Mouse (Mus musculus): ENCODE data around the gene Lypd6b. TPM values are rescaled to one million over a fixed set of nuclear protein-coding genes. Genes with fewer than 3 reads are reported as not detected.
A peak's percentile ranks its signal among the peaks of the same experiment; 100 is the strongest.

Gene Lypd6b
- polyA plus RNA-seq, 1 experiment from 2014 or later, result 1.9 TPM

DNA sequence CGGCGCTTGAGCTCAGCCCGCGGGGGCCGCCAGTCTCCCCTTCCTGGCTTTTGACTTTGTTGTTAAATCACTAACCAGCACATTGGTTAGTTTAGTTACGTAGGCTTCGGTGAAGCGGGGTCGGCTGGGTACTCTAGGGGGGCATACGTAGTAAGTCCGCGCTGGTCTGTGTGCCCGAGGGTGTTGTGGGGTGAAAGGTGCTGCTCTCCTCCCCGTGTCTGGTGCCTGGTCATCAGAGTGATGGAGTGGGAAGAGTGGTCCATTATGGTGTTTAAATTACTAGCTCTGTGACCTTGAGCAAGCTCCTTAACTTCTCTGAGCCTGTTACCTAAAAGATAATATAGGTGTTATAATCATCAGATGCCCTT is 547 bp downstream of the Lypd6b start:
- Histone ChIP-seq H3K9me3 (replicated peaks; ENCODE audit: control insufficient read depth, low read length) (no peaks in the 10 kb centered on the region), H3K4me3 (ENCODE audit: low read length) (peak overlapping the region; percentile 71), H3K27me3 (ENCODE audit: control insufficient read depth, insufficient read depth, low read length) (peaks cover 34% of the 10 kb centered on the region), H3K36me3 (ENCODE audit: control insufficient read depth, insufficient read depth) (no peaks in the 10 kb centered on the region), H3K4me1 (ENCODE audit: control insufficient read depth, insufficient read depth, low read length) (peaks cover 23% of the 10 kb centered on the region), H3K9ac (ENCODE audit: low read length) (peak overlapping the region; percentile 75), H3K4me2 (ENCODE audit: low read depth, low read length) (peak overlapping the region; percentile 100), H3K27ac (ENCODE audit: low read length) (no peak overlapping the region)
- ATAC-seq (replicated peaks; ENCODE audit: extremely low read depth, insufficient read depth, low FRiP score), result no peak
- WGBS, result 1% methylated on average over 14 of the region's 14 CpGs

DNA sequence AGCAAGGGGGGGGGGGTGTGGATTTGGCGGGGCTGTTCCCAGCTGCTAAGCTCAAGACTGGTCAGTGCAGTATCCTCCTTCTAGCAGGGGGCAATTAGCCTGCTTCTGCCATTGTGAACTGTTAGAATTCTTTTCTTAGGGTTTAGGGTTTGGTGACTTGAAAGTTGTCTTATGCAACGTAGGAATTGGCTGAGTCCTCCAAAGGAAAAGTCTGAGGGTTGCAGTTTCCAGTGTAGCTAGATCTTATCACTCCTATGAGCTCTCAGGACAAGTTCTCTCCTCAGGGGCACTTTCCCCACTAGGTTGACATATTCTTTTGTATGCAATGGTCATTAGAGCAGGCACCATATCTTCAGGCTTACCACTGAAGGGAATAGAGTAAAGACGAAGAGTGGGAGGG is 1.2 kb downstream of the Lypd6b start:
- H3K4me1 ChIP-seq (ENCODE audit: control insufficient read depth, insufficient read depth, low read length), result peaks cover 23% of the 10 kb centered on the region
- H3K27ac ChIP-seq (ENCODE audit: low read length), result no peak overlapping the region
- no peak overlapping the region for H3K4me3 ChIP-seq (ENCODE audit: low read length)
- peak overlapping the region; percentile 100; the same call in 1 of the 2 replicates for H3K4me2 ChIP-seq (ENCODE audit: low read depth, low read length)
- no peak for ATAC-seq (replicated peaks; ENCODE audit: extremely low read depth, insufficient read depth, low FRiP score)
- WGBS, result 24% methylated on average over 3 of the region's 3 CpGs
- H3K9me3 ChIP-seq (replicated peaks; ENCODE audit: control insufficient read depth, low read length), result no peaks in the 10 kb centered on the region
- no peaks in the 10 kb centered on the region for H3K36me3 ChIP-seq (ENCODE audit: control insufficient read depth, insufficient read depth)
- H3K9ac ChIP-seq (ENCODE audit: low read length), result no peak overlapping the region
- peaks cover 34% of the 10 kb centered on the region for H3K27me3 ChIP-seq (ENCODE audit: control insufficient read depth, insufficient read depth, low read length)

DNA sequence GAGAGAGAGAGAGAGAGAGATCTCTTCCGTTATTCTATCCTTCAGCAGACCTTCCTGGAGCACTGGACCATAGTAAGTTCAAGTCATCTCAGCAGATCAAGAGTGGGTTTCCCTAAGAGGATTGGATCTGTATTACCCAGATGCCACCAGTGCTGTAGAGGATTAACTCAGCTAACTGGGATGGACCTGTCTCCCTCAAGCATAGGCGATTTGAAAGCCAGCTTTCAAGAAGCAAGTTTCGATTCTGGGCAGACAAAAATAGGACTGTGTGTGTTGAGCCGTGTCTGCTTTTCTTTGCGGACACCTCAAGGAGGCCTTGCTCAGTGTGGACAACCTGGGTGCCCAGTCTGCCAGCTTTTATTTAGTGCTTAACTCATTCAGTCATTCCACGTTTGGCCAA is 1.6 kb downstream of the Lypd6b start:
- Histone ChIP-seq H3K27me3 (ENCODE audit: control insufficient read depth, insufficient read depth, low read length) (peaks cover 34% of the 10 kb centered on the region), H3K4me2 (ENCODE audit: low read depth, low read length) (peak overlapping the region; percentile 100; the same call in 1 of the 2 replicates), H3K36me3 (ENCODE audit: control insufficient read depth, insufficient read depth) (no peaks in the 10 kb centered on the region), H3K9ac (ENCODE audit: low read length) (no peak overlapping the region), H3K9me3 (replicated peaks; ENCODE audit: control insufficient read depth, low read length) (no peaks in the 10 kb centered on the region), H3K27ac (ENCODE audit: low read length) (no peak overlapping the region), H3K4me3 (ENCODE audit: low read length) (no peak overlapping the region), H3K4me1 (ENCODE audit: control insufficient read depth, insufficient read depth, low read length) (peaks cover 23% of the 10 kb centered on the region)
- WGBS, result 49% methylated on average over 6 of the region's 6 CpGs
- 0 out of 2 replicates have a peak, but pooled peaks have one; percentile 35 for ATAC-seq (replicated peaks; ENCODE audit: extremely low read depth, insufficient read depth, low FRiP score)

DNA sequence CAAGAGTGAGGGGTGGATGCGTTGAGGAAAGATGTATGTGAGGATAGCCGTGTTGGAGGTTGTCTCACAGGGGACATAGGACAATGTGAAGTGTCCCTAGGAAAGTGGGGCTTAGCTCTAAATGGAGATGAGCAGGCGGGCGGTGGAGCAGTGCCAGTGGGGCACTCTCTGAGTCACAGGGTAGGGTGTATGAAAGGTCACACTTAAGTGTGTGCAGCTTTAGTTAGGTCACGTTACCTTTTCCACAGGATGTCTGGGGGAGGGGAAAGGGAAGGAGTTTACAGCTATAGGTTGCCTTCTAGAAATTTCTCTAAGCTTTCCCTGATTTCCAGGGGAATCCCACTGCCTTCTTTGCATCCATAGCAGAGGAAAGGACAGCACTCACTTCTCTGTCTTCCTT is 2.0 kb downstream of the Lypd6b start:
- H3K27me3 ChIP-seq (ENCODE audit: control insufficient read depth, insufficient read depth, low read length), result peaks cover 34% of the 10 kb centered on the region
- H3K27ac ChIP-seq (ENCODE audit: low read length), result no peak overlapping the region
- H3K4me3 ChIP-seq (ENCODE audit: low read length), result no peak overlapping the region
- no peaks in the 10 kb centered on the region for H3K36me3 ChIP-seq (ENCODE audit: control insufficient read depth, insufficient read depth)
- no peak overlapping the region for H3K9ac ChIP-seq (ENCODE audit: low read length)
- WGBS, result 46% methylated on average over 5 of the region's 5 CpGs
- peak overlapping the region; percentile 100; the same call in 1 of the 2 replicates for H3K4me2 ChIP-seq (ENCODE audit: low read depth, low read length)
- peaks cover 23% of the 10 kb centered on the region for H3K4me1 ChIP-seq (ENCODE audit: control insufficient read depth, insufficient read depth, low read length)
- peak; percentile 41; the same call in 1 of the 2 replicates for ATAC-seq (replicated peaks; ENCODE audit: extremely low read depth, insufficient read depth, low FRiP score)
- no peaks in the 10 kb centered on the region for H3K9me3 ChIP-seq (replicated peaks; ENCODE audit: control insufficient read depth, low read length)

DNA sequence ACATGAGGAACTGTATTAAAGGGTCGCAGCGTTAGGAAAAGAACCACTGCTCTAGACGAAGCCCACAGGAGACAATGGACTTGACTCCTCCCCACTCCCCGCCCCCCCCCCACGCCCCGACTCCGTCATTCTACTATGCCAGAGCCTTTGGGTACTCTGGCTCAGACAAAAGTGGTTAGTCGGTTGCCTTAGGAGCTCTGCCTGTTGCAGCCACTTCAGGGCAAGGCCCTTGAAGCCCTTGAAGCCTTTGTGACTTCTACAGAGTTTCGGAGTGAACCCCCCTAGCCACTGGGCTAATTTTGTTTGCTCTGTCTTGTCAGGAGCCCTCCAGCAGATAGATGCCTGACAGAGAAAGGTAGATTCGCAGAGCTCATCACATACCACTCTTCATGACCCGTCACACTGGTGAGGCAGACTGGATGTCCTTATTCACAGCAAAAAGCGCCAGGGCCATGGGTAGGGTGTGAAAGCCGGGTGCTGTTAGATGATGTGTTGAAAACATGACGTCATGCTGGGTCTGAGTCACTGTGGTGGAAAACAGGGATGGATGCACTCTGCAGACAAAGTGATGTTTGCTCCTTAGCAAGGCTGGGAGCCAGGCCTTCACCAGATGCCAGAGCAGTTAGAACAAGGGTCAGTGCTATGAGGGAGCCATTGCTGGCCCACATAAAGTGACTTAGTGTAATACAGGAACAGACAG is 10.1 kb downstream of the Lypd6b start:
- Histone ChIP-seq H3K27ac (ENCODE audit: low read length) (no peak overlapping the region), H3K4me3 (ENCODE audit: low read length) (no peak overlapping the region), H3K9ac (ENCODE audit: low read length) (no peak overlapping the region), H3K4me1 (ENCODE audit: control insufficient read depth, insufficient read depth, low read length) (no peaks in the 10 kb centered on the region; the same call in 1 of the 2 replicates), H3K27me3 (ENCODE audit: control insufficient read depth, insufficient read depth, low read length) (no peaks in the 10 kb centered on the region), H3K36me3 (ENCODE audit: control insufficient read depth, insufficient read depth) (no peaks in the 10 kb centered on the region), H3K9me3 (replicated peaks; ENCODE audit: control insufficient read depth, low read length) (no peaks in the 10 kb centered on the region), H3K4me2 (ENCODE audit: low read depth, low read length) (no peak overlapping the region)
- WGBS, result 30% methylated on average over 14 of the region's 14 CpGs
- ATAC-seq (replicated peaks; ENCODE audit: extremely low read depth, insufficient read depth, low FRiP score), result peak; percentile 73

DNA sequence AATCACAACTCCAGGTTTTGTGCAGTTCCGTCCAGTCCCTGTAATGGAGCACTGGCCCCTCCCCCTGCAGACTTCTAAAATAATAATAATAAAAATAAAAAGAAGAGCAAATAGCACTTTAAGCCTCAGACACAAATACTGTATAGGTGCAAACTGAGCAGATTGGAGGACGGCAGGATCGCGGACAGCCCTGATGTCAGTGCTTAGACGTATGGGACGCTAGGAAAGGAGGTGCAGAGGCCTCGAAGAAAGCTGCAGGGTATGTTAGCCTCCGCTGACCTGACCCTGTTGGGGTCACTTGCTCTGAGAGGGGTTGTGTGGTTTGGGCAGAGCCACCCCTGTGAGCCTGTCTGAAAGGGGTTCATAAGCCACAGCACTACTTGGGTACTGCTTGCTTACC is 17.0 kb downstream of the Lypd6b start:
- no peak overlapping the region for H3K4me3 ChIP-seq (ENCODE audit: low read length)
- H3K36me3 ChIP-seq (ENCODE audit: control insufficient read depth, insufficient read depth), result no peaks in the 10 kb centered on the region
- H3K4me2 ChIP-seq (ENCODE audit: low read depth, low read length), result no peak overlapping the region
- no peaks in the 10 kb centered on the region for H3K9me3 ChIP-seq (replicated peaks; ENCODE audit: control insufficient read depth, low read length)
- no peak overlapping the region for H3K9ac ChIP-seq (ENCODE audit: low read length)
- H3K4me1 ChIP-seq (ENCODE audit: control insufficient read depth, insufficient read depth, low read length), result no peaks in the 10 kb centered on the region
- H3K27me3 ChIP-seq (ENCODE audit: control insufficient read depth, insufficient read depth, low read length), result no peaks in the 10 kb centered on the region; the same call in 1 of the 2 replicates
- 80% methylated on average over 8 of the region's 8 CpGs for WGBS
- no peak for ATAC-seq (replicated peaks; ENCODE audit: extremely low read depth, insufficient read depth, low FRiP score)
- H3K27ac ChIP-seq (ENCODE audit: low read length), result no peak overlapping the region

DNA sequence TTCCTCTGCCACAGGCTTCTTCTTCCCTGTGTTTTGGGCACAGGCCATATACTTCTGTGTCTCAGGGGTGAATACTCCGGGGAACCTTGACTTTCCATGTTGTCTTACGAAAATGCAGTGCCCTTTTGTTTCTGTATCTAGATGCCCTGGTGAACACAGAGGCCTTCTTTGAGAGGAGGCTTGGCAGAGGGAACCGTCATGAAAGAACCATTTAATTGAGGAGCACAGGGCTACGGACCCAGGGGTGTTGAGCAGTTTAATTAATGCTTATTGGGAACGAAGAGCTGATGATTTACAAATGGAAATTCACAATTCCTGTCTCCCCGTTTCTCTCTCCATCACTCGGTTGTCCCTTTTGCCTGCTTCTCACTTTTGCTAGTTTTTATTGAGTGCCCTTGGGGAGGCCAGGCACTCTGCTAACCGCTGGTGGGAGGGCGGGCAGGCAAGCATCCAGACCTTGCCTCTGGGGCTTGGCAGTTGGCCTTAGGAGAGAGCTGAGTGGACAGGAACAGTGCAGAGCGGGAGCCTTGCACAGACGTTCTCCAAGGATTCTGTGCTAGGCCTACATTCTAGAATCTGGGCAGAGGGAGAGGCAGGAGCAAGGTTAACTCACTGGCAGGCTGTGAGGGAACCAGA is 18.4 kb downstream of the Lypd6b start:
- Histone ChIP-seq H3K27me3 (ENCODE audit: control insufficient read depth, insufficient read depth, low read length) (no peaks in the 10 kb centered on the region; the same call in 1 of the 2 replicates), H3K9me3 (replicated peaks; ENCODE audit: control insufficient read depth, low read length) (no peaks in the 10 kb centered on the region), H3K4me1 (ENCODE audit: control insufficient read depth, insufficient read depth, low read length) (no peaks in the 10 kb centered on the region), H3K27ac (ENCODE audit: low read length) (no peak overlapping the region), H3K4me3 (ENCODE audit: low read length) (no peak overlapping the region), H3K36me3 (ENCODE audit: control insufficient read depth, insufficient read depth) (no peaks in the 10 kb centered on the region), H3K9ac (ENCODE audit: low read length) (no peak overlapping the region), H3K4me2 (ENCODE audit: low read depth, low read length) (no peak overlapping the region)
- no peak for ATAC-seq (replicated peaks; ENCODE audit: extremely low read depth, insufficient read depth, low FRiP score)
- WGBS, result 76% methylated on average over 11 of the region's 11 CpGs

DNA sequence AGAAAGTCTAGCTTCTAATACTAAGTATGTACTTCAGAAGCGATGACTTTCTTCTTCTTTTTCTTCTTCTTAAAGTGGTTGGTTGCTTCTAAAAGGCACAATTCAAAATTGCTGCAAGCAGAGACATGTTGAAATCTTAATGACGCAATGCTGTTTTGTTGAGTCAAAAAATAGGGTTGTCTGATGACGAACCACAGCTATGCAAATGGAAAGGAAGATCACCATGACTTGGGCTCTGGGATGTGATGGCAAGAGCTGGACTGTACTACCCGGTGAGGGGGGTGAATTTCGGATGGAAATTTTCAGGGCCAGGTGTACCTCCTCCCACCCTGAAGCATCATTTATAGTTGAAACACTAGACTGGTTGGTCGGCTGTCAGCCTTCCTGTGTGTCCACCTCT is 22.0 kb downstream of the Lypd6b start:
- Histone ChIP-seq H3K9me3 (replicated peaks; ENCODE audit: control insufficient read depth, low read length) (no peaks in the 10 kb centered on the region), H3K27me3 (ENCODE audit: control insufficient read depth, insufficient read depth, low read length) (no peaks in the 10 kb centered on the region; the same call in 1 of the 2 replicates), H3K9ac (ENCODE audit: low read length) (no peak overlapping the region), H3K4me1 (ENCODE audit: control insufficient read depth, insufficient read depth, low read length) (peaks cover 12% of the 10 kb centered on the region), H3K4me3 (ENCODE audit: low read length) (no peak overlapping the region), H3K36me3 (ENCODE audit: control insufficient read depth, insufficient read depth) (no peaks in the 10 kb centered on the region), H3K27ac (ENCODE audit: low read length) (no peak overlapping the region), H3K4me2 (ENCODE audit: low read depth, low read length) (no peak overlapping the region)
- ATAC-seq (replicated peaks; ENCODE audit: extremely low read depth, insufficient read depth, low FRiP score), result no peak
- WGBS, result 80% methylated on average over 6 of the region's 6 CpGs

DNA sequence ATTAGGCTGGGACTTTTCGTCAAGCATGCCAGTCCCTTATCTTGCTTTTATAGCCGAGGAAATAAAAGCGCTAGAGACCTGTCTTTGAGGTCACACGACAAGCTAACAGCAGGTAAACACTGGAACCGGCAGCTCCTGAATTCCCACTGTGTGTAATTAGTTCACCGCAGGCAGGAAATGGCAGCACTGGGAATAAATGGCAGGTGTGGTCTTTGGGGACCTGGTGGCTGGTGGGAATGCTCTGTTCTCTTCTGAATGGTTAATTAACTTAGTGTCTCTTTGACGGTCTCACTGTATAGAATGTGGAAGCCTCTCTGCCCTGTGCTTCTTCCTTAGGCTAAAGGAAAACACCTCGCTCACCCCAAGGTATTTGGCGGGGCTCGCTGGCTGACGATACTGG is 23.9 kb downstream of the Lypd6b start:
- no peak for ATAC-seq (replicated peaks; ENCODE audit: extremely low read depth, insufficient read depth, low FRiP score)
- peaks cover 12% of the 10 kb centered on the region for H3K4me1 ChIP-seq (ENCODE audit: control insufficient read depth, insufficient read depth, low read length)
- no peak overlapping the region for H3K9ac ChIP-seq (ENCODE audit: low read length)
- no peaks in the 10 kb centered on the region for H3K36me3 ChIP-seq (ENCODE audit: control insufficient read depth, insufficient read depth)
- no peaks in the 10 kb centered on the region for H3K27me3 ChIP-seq (ENCODE audit: control insufficient read depth, insufficient read depth, low read length)
- H3K4me3 ChIP-seq (ENCODE audit: low read length), result no peak overlapping the region
- H3K27ac ChIP-seq (ENCODE audit: low read length), result no peak overlapping the region
- H3K9me3 ChIP-seq (replicated peaks; ENCODE audit: control insufficient read depth, low read length), result no peaks in the 10 kb centered on the region
- H3K4me2 ChIP-seq (ENCODE audit: low read depth, low read length), result 0 out of 2 replicates have a peak overlapping the region, but pooled peaks have one; percentile 5
- 36% methylated on average over 11 of the region's 11 CpGs for WGBS
